Mouse (Mus musculus) megakaryocyte, embryonic 14.5 days (primary cell): ENCODE data around the gene March8. TPM values are rescaled to one million over a fixed set of nuclear protein-coding genes. Genes with fewer than 3 reads are reported as not detected.
A peak's percentile ranks its signal among the peaks of the same experiment; 100 is the strongest.

ENCODE experiments used
- H3K27me3 ChIP-seq: replicated peaks from 2 replicates; pipeline ENCODE3; 2012; ENCODE audit warnings: inconsistent platforms
- H3K36me3 ChIP-seq: replicated peaks from 2 replicates; pipeline ENCODE3; 2012; ENCODE audit warnings: low read length, inconsistent platforms, mixed read lengths
- H3K4me1 ChIP-seq: 2 replicates; pipeline ENCODE4 v1.6.1; 2012; ENCODE audit warnings: inconsistent platforms
- H3K4me3 ChIP-seq: replicated peaks from 2 replicates; pipeline ENCODE3; 2012; ENCODE audit warnings: moderate library complexity, mild to moderate bottlenecking, inconsistent platforms
- H3K9me3 ChIP-seq: 2 replicates; pipeline ENCODE4 v1.6.1; 2012; ENCODE audit warnings: inconsistent platforms
- FLI1 ChIP-seq: IDR thresholded peaks from 2 replicates; pipeline ENCODE4 v1.6.1; 2012; ENCODE audit warnings: low read length, inconsistent platforms, mixed read lengths
- GATA1 ChIP-seq: IDR thresholded peaks from 3 replicates; pipeline ENCODE4 v1.6.1; 2012; ENCODE audit warnings: mixed read lengths, low read length, inconsistent platforms, borderline replicate concordance
- polyA plus RNA-seq: library from polyadenylated mRNA; stranded (reverse); fragments of >175 nt; gene quantifications from 2 replicates; pipeline ENCODE4 v1.2.3, GENCODE M21; 2012; ENCODE audit warnings: low replicate concordance; ENCODE audit not compliant: insufficient read depth

Gene March8
- polyA plus RNA-seq, 1 experiment, result 8.1 TPM

- Histone ChIP-seq H3K27me3 (no peaks in the 10 kb centered on the region), H3K9me3 (peaks cover 11% of the 10 kb centered on the region; the same call in 1 of the 2 replicates), H3K4me3 (no peak overlapping the region), H3K36me3 (peaks cover 95% of the 10 kb centered on the region), H3K4me1 (peaks cover 58% of the 10 kb centered on the region)
- no peak for TF ChIP-seq GATA1
- TF ChIP-seq FLI1, result no peak
Measured at GRCm38 (mm10) chr6:116440447-116440846, 102.6 kb downstream of the March8 start.

GRCm38 (mm10) chr6:116440849-116441248, 103.0 kb downstream of the March8 start:
- Histone ChIP-seq H3K36me3 (peaks cover 96% of the 10 kb centered on the region), H3K27me3 (no peaks in the 10 kb centered on the region), H3K9me3 (peaks cover 11% of the 10 kb centered on the region; the same call in 1 of the 2 replicates), H3K4me3 (no peak overlapping the region), H3K4me1 (peaks cover 61% of the 10 kb centered on the region)
- TF ChIP-seq FLI1, result no peak
- no peak for TF ChIP-seq GATA1

- peaks cover 91% of the 10 kb centered on the region for H3K4me1 ChIP-seq
Measured at GRCm38 (mm10) chr6:116455781-116456180, 118.0 kb downstream of the March8 start.

GRCm38 (mm10) chr6:116456482-116456881, 118.7 kb downstream of the March8 start:
- TF ChIP-seq FLI1, result no peak
- TF ChIP-seq GATA1, result no peak
- H3K4me3 ChIP-seq, result peak overlapping the region; percentile 84
- no peaks in the 10 kb centered on the region for H3K27me3 ChIP-seq
- H3K4me1 ChIP-seq, result peaks cover 94% of the 10 kb centered on the region
- H3K9me3 ChIP-seq, result no peaks in the 10 kb centered on the region
- H3K36me3 ChIP-seq, result peaks cover 29% of the 10 kb centered on the region

More at GRCm38 (mm10) chr6:116455781-116456180, 118.0 kb downstream of the March8 start:
- Histone ChIP-seq H3K36me3 (peaks cover 34% of the 10 kb centered on the region), H3K4me3 (peak overlapping the region; percentile 84), H3K27me3 (no peaks in the 10 kb centered on the region), H3K9me3 (no peaks in the 10 kb centered on the region)
- TF ChIP-seq GATA1 (no peak), FLI1 (peak; percentile 41; the same call in 1 of the 2 replicates)

GRCm38 (mm10) chr6:116458728-116459127, 120.9 kb downstream of the March8 start:
- Histone ChIP-seq H3K4me3 (peak overlapping the region; percentile 97), H3K4me1 (peaks cover 99% of the 10 kb centered on the region), H3K27me3 (no peaks in the 10 kb centered on the region), H3K36me3 (peaks cover 11% of the 10 kb centered on the region), H3K9me3 (no peaks in the 10 kb centered on the region)
- TF ChIP-seq FLI1 (no peak), GATA1 (no peak)

Other genes starting within 250 kb of the March8 start
- gene Tmcc1, start 144.5 kb upstream of the March8 start, polyA plus RNA-seq, result 0.58 and 0.97 TPM in 2 replicates
- 5.5 and 10.2 TPM in 2 replicates for gene Washc2, start 130.0 kb upstream of the March8 start, polyA plus RNA-seq
- 1.3 TPM in 1 of 2 replicates, not detected in the other for gene Zfand4, start 73.8 kb upstream of the March8 start, polyA plus RNA-seq
- gene Alox5, start 123.2 kb downstream of the March8 start, polyA plus RNA-seq, result 43.4 and 50.4 TPM in 2 replicates
- gene Olfr211, start 151.1 kb downstream of the March8 start, polyA plus RNA-seq, result 0.44 TPM in 1 of 2 replicates, not detected in the other
- not detected in 2 replicates for gene Olfr212, start 168.5 kb downstream of the March8 start, polyA plus RNA-seq
- not detected in 2 replicates for gene Olfr213, start 200.4 kb downstream of the March8 start, polyA plus RNA-seq
- 0.07 TPM in 1 of 2 replicates, not detected in the other for gene Gm5580, start 213.1 kb downstream of the March8 start, polyA plus RNA-seq
- not detected in 2 replicates for gene Olfr214, start 216.2 kb downstream of the March8 start, polyA plus RNA-seq
- gene Olfr215, start 246.2 kb downstream of the March8 start, polyA plus RNA-seq, result not detected in 2 replicates